Mouse (Mus musculus) gastrocnemius, adult 2 months (tissue): ENCODE data around the gene Frmpd1. TPM values are rescaled to one million over a fixed set of nuclear protein-coding genes. Genes with fewer than 3 reads are reported as not detected.

Source experiments
- DNase-seq: peaks from one replicate; pipeline ENCODE4 v3.0.0; 2022
- H3K27ac ChIP-seq: fragments of 200-600 bp; 2 replicates; pipeline ENCODE4 v1.8.1; 2022; ENCODE audit warnings: mild to moderate bottlenecking
- H3K4me3 ChIP-seq: fragments of 200-600 bp; 2 replicates; pipeline ENCODE4 v1.8.1; 2022; ENCODE audit warnings: mild to moderate bottlenecking, moderate library complexity
- CTCF ChIP-seq: fragments of 200-600 bp; IDR thresholded peaks from 2 replicates; pipeline ENCODE4 v1.8.1; 2022; ENCODE audit warnings: antibody characterized with exemption, mild to moderate bottlenecking, moderate library complexity
- intact Hi-C: fragments of 180-260 bp; cut with DNase I; formaldehyde crosslinking; loops from one replicate; pipeline ENCODE4 v1.15.1; 2025
- total RNA-seq, 2 experiments: library from RNA; stranded (reverse); gene quantifications; 2 replicates each; pipeline ENCODE4 v1.2.3; 2021

Frmpd1 gene
- total RNA-seq, 2 experiments from 2014 or later, result 0.06 to 0.38 TPM

DNA sequence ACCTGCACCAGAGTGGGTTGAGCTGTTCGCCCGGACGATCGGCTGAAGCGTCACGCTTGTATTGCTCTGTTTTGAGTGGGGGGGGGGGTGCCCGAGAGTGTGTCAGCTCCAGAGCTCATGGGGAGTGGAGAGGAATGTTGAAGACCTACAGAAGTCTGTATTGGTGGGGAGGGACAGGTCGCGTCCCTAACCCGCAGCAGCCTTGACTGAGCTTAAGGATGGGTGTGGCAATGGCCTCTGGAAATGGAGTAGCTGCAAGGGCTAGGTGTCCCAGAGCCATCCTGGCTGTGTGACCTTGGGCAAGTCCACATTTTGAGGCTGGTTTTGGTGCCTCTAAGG, 625 bp downstream of the Frmpd1 start:
- Histone ChIP-seq H3K27ac (no peak overlapping the region), H3K4me3 (peak overlapping the region; percentile 89)
- intact Hi-C loops, result no loop called here
- TF ChIP-seq CTCF, result no peak
- DNase-seq, result no peak

- no peak for TF ChIP-seq CTCF
- no peak for DNase-seq
- no peak overlapping the region for H3K27ac ChIP-seq
- intact Hi-C loops, result no loop called here
- no peak overlapping the region for H3K4me3 ChIP-seq
Observed at GRCm38 (mm10) chr4:45198296-45198695, 13.6 kb downstream of the Frmpd1 start.

DNA sequence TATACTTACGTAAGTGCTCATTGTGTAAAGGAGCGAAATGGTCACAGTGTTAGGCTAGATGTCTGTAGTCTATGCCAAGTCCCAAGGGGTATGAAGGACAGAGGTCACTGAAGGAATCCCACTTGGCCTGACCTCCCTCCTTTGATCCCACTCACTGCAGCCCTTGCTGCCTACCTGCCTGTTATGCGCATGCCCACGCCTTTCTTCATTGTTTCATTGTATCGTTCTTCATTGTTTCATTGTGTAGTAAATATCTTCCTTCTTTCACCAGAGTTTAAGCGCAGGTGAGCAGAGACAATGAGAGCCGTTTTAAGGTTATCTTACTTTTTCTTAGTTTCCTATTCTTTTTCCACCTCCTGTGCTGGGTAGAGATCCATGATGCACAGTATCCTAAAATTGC, 18.6 kb downstream of the Frmpd1 start:
- DNase-seq, result no peak
- no peak for TF ChIP-seq CTCF
- intact Hi-C loops, result no loop called here

DNA sequence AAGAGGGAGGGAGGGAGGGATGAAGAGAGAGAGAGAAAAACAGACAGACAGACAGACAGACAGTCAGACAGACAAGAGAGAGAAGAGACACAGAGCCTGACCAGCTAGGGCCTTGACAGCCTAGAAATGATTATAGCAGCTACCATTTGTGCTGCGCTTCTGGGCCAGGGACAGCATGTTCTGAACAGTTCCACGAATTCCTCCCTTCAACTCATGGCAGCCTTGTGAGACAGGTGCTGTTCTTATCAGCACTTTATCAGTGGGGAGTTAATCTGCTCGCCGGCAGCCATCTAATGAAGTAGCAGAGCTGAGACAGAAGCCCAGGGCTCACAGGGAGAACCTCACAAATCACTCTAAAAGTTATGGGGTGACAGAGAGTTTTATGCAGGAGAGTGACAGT, 22.8 kb downstream of the Frmpd1 start:
- Histone ChIP-seq H3K4me3 (no peak overlapping the region), H3K27ac (no peak overlapping the region)
- DNase-seq, result no peak
- TF ChIP-seq CTCF, result no peak
- intact Hi-C loops, result no loop called here

More for the DNA sequence above, 18.6 kb downstream of the Frmpd1 start:
- Histone ChIP-seq H3K4me3 (no peak overlapping the region), H3K27ac (no peak overlapping the region)

DNA sequence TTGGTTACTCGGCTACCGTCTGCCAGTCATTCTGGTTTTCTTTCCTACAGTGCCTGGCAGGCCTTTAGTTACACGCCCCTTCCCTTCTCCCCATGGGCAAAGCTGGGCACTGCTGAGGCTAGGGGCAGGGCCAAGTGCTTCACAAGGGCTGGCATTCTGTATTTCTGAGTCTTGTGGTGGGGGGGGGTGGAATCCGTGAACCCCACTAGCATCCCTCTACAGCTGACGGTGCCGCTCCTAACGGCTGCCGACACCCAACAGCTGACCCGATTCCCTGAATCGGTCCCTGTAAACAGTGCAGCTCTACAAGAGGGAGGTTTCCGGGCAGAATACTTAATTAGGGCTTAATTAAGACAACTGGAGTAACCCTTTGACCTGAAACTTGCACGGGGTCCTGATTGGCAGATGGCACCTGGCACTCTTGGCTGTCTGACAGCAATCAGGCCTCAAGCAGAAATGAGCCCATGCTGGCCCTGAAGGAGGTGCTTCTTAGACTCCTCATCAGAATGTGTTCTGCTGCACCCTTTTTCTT, 24.2 kb downstream of the Frmpd1 start:
- DNase-seq, result no peak
- Histone ChIP-seq H3K27ac (no peak overlapping the region), H3K4me3 (peak overlapping the region; percentile 4; the same call in 1 of the 2 replicates)
- intact Hi-C loops, result no loop called here
- no peak for TF ChIP-seq CTCF

DNA sequence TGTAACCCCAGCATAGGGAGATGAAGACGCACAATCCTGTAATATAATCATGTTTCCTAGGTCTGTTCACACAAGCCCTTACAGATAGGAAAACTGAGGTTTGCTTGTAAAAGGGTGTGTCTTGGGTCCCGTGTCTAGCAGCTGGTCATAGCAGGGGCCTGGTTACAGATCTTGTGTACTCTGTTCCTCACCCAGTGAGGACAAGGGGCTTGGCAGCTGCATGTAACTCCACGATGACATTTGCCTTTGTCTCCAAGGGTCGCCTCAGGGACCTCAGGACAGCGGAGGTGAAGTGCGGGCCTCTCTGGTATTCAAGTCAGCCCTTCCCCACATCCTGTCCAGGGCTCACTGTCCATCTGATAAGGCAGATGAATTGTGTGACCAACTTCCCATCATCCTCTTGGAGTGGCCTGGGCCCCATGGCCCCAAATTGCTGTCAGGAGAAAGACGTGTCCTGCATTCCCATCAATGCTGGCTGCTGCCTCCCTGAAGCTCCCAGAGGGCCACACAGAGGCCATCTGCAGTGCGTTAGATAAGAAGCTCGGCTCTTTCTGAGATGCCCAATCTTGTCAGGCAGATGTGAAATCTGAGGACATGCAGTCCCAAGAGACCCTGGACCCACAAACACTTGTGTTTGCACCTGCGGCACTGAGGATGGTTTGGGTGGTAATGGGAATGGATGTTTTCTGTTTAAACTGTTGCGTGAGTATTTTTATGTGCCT, 27.8 kb downstream of the Frmpd1 start:
- no peak for TF ChIP-seq CTCF
- Histone ChIP-seq H3K27ac (no peak overlapping the region), H3K4me3 (no peak overlapping the region)
- intact Hi-C loops, result no loop called here
- no peak for DNase-seq

DNA sequence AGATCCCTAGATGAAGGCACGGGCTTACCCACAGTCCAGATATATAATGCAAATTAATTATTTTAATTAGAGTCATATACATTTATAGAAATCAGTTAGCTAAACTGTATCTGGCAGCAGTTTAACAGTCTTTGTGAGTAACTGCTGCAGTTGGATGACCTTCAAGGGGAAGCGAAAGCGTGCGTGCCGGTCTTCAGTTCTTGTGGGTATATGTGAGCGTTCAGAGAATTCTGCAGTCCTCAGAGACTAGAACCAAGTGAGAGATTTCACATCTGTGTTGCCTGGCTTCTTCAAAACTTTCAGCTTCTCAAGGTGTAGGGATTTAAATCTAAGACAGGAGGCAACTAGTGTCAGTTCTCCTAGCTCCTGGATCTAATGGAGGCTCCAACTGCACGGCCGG, 35.3 kb downstream of the Frmpd1 start:
- TF ChIP-seq CTCF, result no peak
- intact Hi-C loops, result no loop called here
- Histone ChIP-seq H3K27ac (no peak overlapping the region), H3K4me3 (no peak overlapping the region)
- no peak for DNase-seq

- no peak overlapping the region for H3K4me3 ChIP-seq
- DNase-seq, result no peak
- TF ChIP-seq CTCF, result no peak
- intact Hi-C loops, result no loop called here
- H3K27ac ChIP-seq, result no peak overlapping the region
Observed at GRCm38 (mm10) chr4:45222395-45222794, 37.7 kb downstream of the Frmpd1 start.

GRCm38 (mm10) chr4:45230263-45230662, 45.6 kb downstream of the Frmpd1 start:
- no peak for TF ChIP-seq CTCF
- Histone ChIP-seq H3K27ac (no peak overlapping the region), H3K4me3 (no peak overlapping the region)
- DNase-seq, result no peak
- intact Hi-C loops, result no loop called here

GRCm38 (mm10) chr4:45238260-45238659, 53.6 kb downstream of the Frmpd1 start:
- no peak for TF ChIP-seq CTCF
- intact Hi-C loops, result no loop called here

DNA sequence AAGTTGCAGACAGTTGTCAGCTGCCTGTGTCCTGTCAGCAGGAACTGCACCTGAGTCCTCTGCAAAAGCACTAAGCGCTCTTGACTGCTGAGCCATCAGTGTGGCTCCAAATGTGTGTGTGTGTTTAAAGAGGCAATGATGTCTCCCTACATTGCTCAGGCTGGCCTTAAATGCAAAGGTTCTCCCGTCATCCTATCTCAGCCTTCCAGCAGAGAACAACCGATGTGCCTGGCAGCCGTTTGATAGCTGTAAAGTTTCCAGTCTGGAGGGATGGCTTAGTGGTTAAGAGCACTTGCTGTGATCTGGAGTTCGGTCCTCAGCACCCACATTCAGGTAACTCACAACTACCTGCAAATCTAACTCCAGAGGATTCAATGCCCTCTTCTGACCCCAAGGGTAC, 56.7 kb downstream of the Frmpd1 start:
- no peak for DNase-seq
- TF ChIP-seq CTCF, result no peak
- Histone ChIP-seq H3K27ac (no peak overlapping the region), H3K4me3 (no peak overlapping the region)
- intact Hi-C loops, result no loop called here

More at GRCm38 (mm10) chr4:45238260-45238659, 53.6 kb downstream of the Frmpd1 start:
- Histone ChIP-seq H3K4me3 (no peak overlapping the region), H3K27ac (no peak overlapping the region)
- no peak for DNase-seq

GRCm38 (mm10) chr4:45242163-45242562, 57.5 kb downstream of the Frmpd1 start:
- intact Hi-C loops, result no loop called here
- H3K4me3 ChIP-seq, result no peak overlapping the region
- TF ChIP-seq CTCF, result no peak

DNA sequence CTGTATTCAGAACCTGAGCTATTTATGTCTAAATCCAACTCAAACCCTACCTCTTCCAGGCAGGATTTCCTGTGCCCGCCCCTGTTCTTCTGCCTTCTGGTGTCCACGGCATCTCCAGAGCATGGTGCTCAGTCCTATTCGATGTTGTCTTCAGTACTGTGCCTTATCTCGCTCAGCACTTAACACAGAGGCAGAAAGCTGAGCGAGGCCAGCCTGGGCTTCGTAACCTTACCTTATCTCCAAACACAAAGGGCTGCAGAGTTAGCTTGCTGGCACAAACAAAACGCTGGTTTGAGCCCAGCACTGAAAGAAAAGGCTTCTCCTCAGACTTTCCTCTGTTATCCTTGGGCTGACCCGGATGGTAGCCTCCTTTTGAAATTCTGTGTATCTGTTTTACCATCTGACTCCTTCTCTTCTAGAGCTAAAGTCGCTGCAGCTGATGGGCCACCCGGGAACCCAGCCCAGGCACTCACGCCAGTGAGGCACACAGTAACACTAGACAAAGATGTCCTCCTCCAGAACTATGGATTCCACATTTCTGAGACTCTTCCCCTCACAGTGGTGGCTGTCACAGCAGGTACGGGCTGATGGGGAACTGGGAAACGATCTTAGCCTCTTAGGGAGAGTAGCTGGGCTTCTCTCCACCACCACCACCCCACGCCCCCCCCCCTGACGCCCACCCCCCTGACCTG, 58.7 kb downstream of the Frmpd1 start:
- intact Hi-C loops, result no loop called here
- DNase-seq, result no peak
- no peak for TF ChIP-seq CTCF
- Histone ChIP-seq H3K27ac (no peak overlapping the region), H3K4me3 (no peak overlapping the region)

More at GRCm38 (mm10) chr4:45242163-45242562, 57.5 kb downstream of the Frmpd1 start:
- no peak for DNase-seq
- no peak overlapping the region for H3K27ac ChIP-seq
